Mouse (Mus musculus) ES-E14 (cell line): ENCODE results near the gene Stat5b.

Experiments
- CHD2 ChIP-seq: IDR thresholded peaks from 2 replicates; pipeline ENCODE4 v1.6.1; 2014; ENCODE audit warnings: mild to moderate bottlenecking, low read depth, low read length, inconsistent platforms
- HCFC1 ChIP-seq: IDR thresholded peaks from 2 replicates; pipeline ENCODE4 v1.6.1; 2012; ENCODE audit warnings: low read length, inconsistent platforms, borderline replicate concordance; ENCODE audit not compliant: insufficient read depth
- MAFK ChIP-seq: IDR thresholded peaks from 2 replicates; pipeline ENCODE4 v1.6.1; 2014; ENCODE audit warnings: mild to moderate bottlenecking, low read depth, low read length, inconsistent platforms; ENCODE audit not compliant: insufficient read depth
- ZC3H11A ChIP-seq: IDR thresholded peaks from 2 replicates; pipeline ENCODE4 v1.6.1; 2012; ENCODE audit warnings: low read depth, mild to moderate bottlenecking, inconsistent platforms, low read length, borderline replicate concordance
- ZNF384 ChIP-seq: IDR thresholded peaks from 2 replicates; pipeline ENCODE4 v1.6.1; 2012; ENCODE audit warnings: low read depth, low read length, inconsistent platforms

GRCm38 (mm10) chr11:100737105-100737733, 113.3 kb downstream of the Stat5b start:
- TF ChIP-seq CHD2 (no peak), MAFK (no peak), ZC3H11A (no peak), HCFC1 (no peak), ZNF384 (no peak)
